Mouse (Mus musculus) cerebellum, adult 2 months (tissue): ENCODE measurements around the gene Prkcb.

ENCODE experiments used
- CTCF ChIP-seq: fragments of 200-500 bp; IDR thresholded peaks from 2 replicates; pipeline ENCODE4 v1.5.1; 2011; ENCODE audit warnings: low read depth, mild to moderate bottlenecking, control low read depth, low read length, moderate library complexity, borderline replicate concordance; ENCODE audit not compliant: insufficient read depth
- POLR2A ChIP-seq: fragments of 200-500 bp; IDR thresholded peaks from 2 replicates; pipeline ENCODE4 v1.6.1; 2011; ENCODE audit warnings: low read length, control low read depth, borderline replicate concordance; ENCODE audit not compliant: insufficient read depth

- TF ChIP-seq POLR2A (no peak), CTCF (no peak)
Measured at GRCm38 (mm10) chr7:122391382-122391781, 102.8 kb downstream of the Prkcb start.
